Mouse (Mus musculus) small intestine, adult 2 months (tissue): Measurements from ENCODE around the gene Epx. TPM values are rescaled to one million over a fixed set of nuclear protein-coding genes. Genes with fewer than 3 reads are reported as not detected.

Experiments
- H3K27ac ChIP-seq: fragments of 200-500 bp; 2 replicates; pipeline ENCODE4 v1.5.1; 2012; ENCODE audit warnings: low read depth, low read length, control low read depth, inconsistent platforms; ENCODE audit not compliant: insufficient read depth
- H3K27me3 ChIP-seq: fragments of 200-500 bp; 2 replicates; pipeline ENCODE4 v1.6.1; 2012; ENCODE audit warnings: mild to moderate bottlenecking, moderate library complexity, low read length, inconsistent platforms; ENCODE audit not compliant: control insufficient read depth, insufficient read depth
- H3K36me3 ChIP-seq: fragments of 200-500 bp; 2 replicates; pipeline ENCODE4 v1.6.1; 2012; ENCODE audit warnings: mild to moderate bottlenecking, low read length, control low read depth, inconsistent platforms; ENCODE audit not compliant: control insufficient read depth, insufficient read depth
- H3K4me1 ChIP-seq: fragments of 200-500 bp; 2 replicates; pipeline ENCODE4 v1.6.1; 2012; ENCODE audit warnings: low read length, inconsistent platforms, mixed read lengths; ENCODE audit not compliant: control insufficient read depth, insufficient read depth, insufficient read length
- H3K4me3 ChIP-seq: fragments of 200-500 bp; 2 replicates; pipeline ENCODE4 v1.5.1; 2012; ENCODE audit warnings: low read depth, mild to moderate bottlenecking, control low read depth, inconsistent platforms, low read length, moderate library complexity
- CTCF ChIP-seq: fragments of 200-500 bp; IDR thresholded peaks from 2 replicates; pipeline ENCODE4 v1.5.1; 2012; ENCODE audit warnings: low read depth, mild to moderate bottlenecking, control low read depth, inconsistent platforms, low read length, moderate library complexity, mixed read lengths; ENCODE audit not compliant: insufficient replicate concordance, insufficient read length; ENCODE audit errors: extremely low read depth
- POLR2A ChIP-seq: fragments of 200-500 bp; IDR thresholded peaks from 2 replicates; pipeline ENCODE4 v1.6.1; 2012; ENCODE audit warnings: low read depth, mild to moderate bottlenecking, control low read depth, inconsistent platforms, low read length, moderate library complexity
- WGBS: fragments of 180-500 bp; shearing (Covaris S2); methylation state at CpG from one replicate; pipeline ENCODE4 v1.1.7; 2018; 5-methylcytosine and 5-hydroxymethylcytosine counted together
- polyA plus RNA-seq: library from polyadenylated mRNA; depleted of rRNA; stranded (reverse); fragments of >200 nt; gene quantifications from 2 replicates; pipeline ENCODE4 v1.2.3, GENCODE M21; 2012; rRNA removed

Epx gene
- 0.08 TPM in 1 of 2 replicates, not detected in the other for polyA plus RNA-seq

DNA sequence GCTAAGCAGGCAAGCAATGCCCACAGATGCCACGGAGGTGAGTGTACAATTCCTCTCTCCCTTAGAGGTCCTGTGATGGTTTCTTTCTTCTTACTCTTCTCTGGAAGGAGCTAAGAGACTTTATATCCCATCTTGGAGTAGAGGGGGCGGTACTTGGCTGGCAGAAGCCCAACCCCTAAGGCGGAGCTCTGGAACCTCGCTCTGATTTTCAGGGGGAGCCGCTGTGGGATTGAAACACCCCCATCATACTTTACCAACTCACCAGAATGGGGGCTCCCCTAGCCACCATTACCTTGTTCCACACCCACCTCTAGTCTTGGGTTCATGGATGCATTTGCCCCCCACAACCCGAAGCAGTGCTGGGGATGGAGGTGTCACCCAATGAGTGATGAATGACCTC is at the start of gene Epx:
Gene Epx, minus strand, starts transcription at position 101 of the 400 bp plus-strand sequence.
- Histone ChIP-seq H3K36me3 (no peaks in the 10 kb centered on the region), H3K4me3 (no peak within 1 kb of the TSS), H3K27me3 (no peaks in the 10 kb centered on the region), H3K27ac (no peak within 1 kb of the TSS), H3K4me1 (peaks cover 7% of the 10 kb centered on the region; the same call in 1 of the 2 replicates)
- 79% methylated on average over 6 of the region's 6 CpGs for WGBS
- TF ChIP-seq CTCF (no peak), POLR2A (no peak)

DNA sequence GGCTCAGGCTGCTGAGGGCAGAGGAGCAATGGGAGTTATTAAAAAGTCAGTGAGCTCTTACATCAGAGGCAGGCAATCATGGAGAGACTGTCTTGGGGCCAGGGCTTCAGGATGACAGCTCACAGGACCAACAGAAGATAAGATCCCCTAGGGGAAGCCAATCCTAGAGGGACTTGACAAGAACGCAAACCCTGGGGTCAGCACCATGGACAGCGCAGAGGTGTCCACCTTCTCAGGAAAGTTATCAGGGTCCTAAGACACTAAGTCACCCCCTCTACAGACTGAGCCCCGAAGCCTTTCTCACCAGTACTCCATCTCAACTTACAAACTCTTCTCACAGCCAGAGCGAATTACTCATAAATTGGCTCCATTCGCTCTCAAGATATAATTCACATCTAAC is 45.6 kb upstream of the Epx start, which contains the start of gene Olfr464:
Gene Olfr464, minus strand, starts transcription at position 2 of the 400 bp plus-strand sequence.
- Histone ChIP-seq H3K27me3 (no peaks in the 10 kb centered on the region), H3K36me3 (no peaks in the 10 kb centered on the region), H3K4me1 (no peaks in the 10 kb centered on the region), H3K4me3 (no peak within 1 kb of the TSS), H3K27ac (no peak within 1 kb of the TSS)
- WGBS, result 35% methylated on average over 5 of the region's 5 CpGs
- no peak for TF ChIP-seq POLR2A
- no peak for TF ChIP-seq CTCF

DNA sequence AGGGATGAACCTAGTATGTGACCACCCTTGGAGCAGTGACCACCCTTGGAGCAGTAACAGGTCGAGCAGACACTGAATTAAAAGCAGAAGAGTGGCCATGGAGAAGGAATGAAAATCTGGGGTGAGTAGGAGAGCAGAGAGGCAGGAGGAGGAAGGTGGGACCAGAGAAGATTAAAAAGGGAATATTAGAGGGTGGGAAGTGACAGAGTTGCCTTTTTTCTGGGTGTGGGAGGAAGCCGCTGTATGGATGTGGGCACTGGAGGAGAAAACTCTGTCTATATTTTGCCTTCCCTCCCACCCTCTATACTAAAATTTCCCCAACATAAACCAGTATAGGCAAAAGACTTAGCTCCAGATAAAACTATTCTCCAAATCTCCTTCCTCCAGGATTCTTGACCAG is 45.0 kb upstream of the Epx start:
- H3K27ac ChIP-seq, result no peak overlapping the region
- WGBS, result 62% methylated on average over 2 of the region's 2 CpGs
- no peak overlapping the region for H3K4me3 ChIP-seq
- no peaks in the 10 kb centered on the region for H3K36me3 ChIP-seq
- H3K4me1 ChIP-seq, result no peaks in the 10 kb centered on the region
- TF ChIP-seq POLR2A (no peak), CTCF (no peak)
- no peaks in the 10 kb centered on the region for H3K27me3 ChIP-seq

DNA sequence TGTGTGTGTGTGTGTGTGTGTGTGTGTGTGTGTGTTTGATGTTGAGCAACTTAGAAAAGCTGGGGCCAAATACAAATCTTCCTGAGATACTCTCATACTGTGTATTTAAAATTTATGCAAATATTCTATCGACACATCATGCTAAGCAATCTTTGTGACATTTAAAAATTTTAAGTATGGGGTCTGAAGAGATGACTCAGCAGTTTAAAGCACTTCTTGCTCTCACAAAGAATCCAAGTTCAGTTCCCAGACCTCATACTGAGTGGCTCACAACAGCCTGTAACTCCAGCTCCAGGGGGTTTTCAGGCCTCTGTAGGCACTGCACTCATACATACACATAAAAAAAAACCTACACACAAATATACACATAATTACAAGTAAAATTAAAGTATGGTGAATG is 40.7 kb upstream of the Epx start:
- H3K27ac ChIP-seq, result no peak overlapping the region
- no peak for TF ChIP-seq CTCF
- no peak for TF ChIP-seq POLR2A
- no peaks in the 10 kb centered on the region for H3K4me1 ChIP-seq
- WGBS, result 90% methylated on average over 1 of the region's 1 CpGs
- no peaks in the 10 kb centered on the region for H3K27me3 ChIP-seq
- no peaks in the 10 kb centered on the region for H3K36me3 ChIP-seq
- H3K4me3 ChIP-seq, result no peak overlapping the region

DNA sequence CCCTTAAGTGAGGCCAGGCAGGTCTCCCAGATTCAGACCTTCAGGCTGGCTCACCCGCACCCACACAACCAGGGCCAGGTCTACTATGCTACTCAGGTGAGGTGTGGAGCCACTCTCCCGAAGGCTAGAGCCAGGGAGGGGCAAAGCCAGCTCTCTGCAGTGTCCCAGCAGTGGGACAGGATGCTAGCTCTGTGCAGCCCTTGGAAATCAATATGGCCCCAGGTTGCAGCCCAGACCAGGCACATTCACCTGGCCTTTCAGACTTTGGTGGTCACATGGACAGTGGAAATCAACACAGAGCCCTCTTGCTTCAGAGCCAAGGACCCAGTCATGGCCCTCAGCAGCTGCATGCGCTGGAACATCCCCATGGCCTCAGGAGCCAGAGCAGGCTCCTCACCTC is 29.0 kb upstream of the Epx start:
- 73% methylated on average over 3 of the region's 3 CpGs for WGBS

DNA sequence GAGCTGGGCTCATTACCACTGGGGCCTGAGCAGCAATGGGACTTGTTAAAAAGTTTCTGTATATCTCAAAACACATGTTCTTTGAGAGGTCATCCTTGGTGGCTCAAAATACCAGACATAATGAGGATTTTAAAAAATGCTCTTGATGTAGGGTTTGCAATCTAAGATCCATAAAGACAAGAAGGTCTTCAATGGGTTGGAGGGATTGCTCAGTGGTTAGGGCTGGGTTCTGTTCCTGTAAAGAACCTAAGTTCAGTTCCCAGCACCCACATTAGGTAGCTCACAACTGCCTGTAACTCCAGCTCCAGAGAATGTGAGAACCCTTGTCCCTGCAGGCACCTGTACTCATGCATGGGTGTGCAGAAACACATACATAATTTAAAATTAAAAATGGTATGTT is 22.0 kb upstream of the Epx start, which contains the start of gene Olfr463:
Gene Olfr463, minus strand, starts transcription at position 101 of the 400 bp plus-strand sequence.
- no peak within 1 kb of the TSS for H3K27ac ChIP-seq
- no peaks in the 10 kb centered on the region for H3K36me3 ChIP-seq
- TF ChIP-seq POLR2A, result no peak
- no peak for TF ChIP-seq CTCF
- H3K4me3 ChIP-seq, result no peak within 1 kb of the TSS
- no peaks in the 10 kb centered on the region for H3K27me3 ChIP-seq
- no peaks in the 10 kb centered on the region for H3K4me1 ChIP-seq

More for the DNA sequence above, 29.0 kb upstream of the Epx start:
- no peak overlapping the region for H3K27ac ChIP-seq
- H3K4me3 ChIP-seq, result no peak overlapping the region
- H3K36me3 ChIP-seq, result no peaks in the 10 kb centered on the region
- H3K4me1 ChIP-seq, result no peaks in the 10 kb centered on the region
- TF ChIP-seq POLR2A, result no peak
- TF ChIP-seq CTCF, result no peak
- H3K27me3 ChIP-seq, result no peaks in the 10 kb centered on the region

- Histone ChIP-seq H3K27ac (no peak within 1 kb of the TSS), H3K36me3 (no peaks in the 10 kb centered on the region), H3K4me3 (no peak within 1 kb of the TSS), H3K4me1 (no peaks in the 10 kb centered on the region), H3K27me3 (no peaks in the 10 kb centered on the region)
- WGBS, result 85% methylated on average over 6 of the region's 6 CpGs
- TF ChIP-seq POLR2A, result no peak
- TF ChIP-seq CTCF, result no peak
Observed at GRCm38 (mm10) chr11:87892168-87892567, 16.8 kb upstream of the Epx start, which contains the start of gene Olfr462. Gene Olfr462 (minus strand): TSS chr11:87892268.
